Mouse (Mus musculus) limb, embryonic 14.5 days (tissue): ENCODE data around the gene Sobp. TPM values are rescaled to one million over a fixed set of nuclear protein-coding genes. Genes with fewer than 3 reads are reported as not detected.

Experiments
- ATAC-seq: fragments of 200-750 bp; cut with Nextera tagmentation; 2 replicates; pipeline ENCODE4 v1.8.0; 2017; ENCODE audit warnings: low read depth, moderate number of reproducible peaks, moderate TSS enrichment; ENCODE audit not compliant: low FRiP score
- DNase-seq: peaks from one replicate; pipeline ENCODE4 v3.0.0-alpha.2; 2015; ENCODE audit warnings: low spot score
- H3K27ac ChIP-seq: fragments of 300-500 bp; sonication (generic); replicated peaks from 2 replicates; pipeline ENCODE4 v1.5.1; 2014; ENCODE audit warnings: low read depth, mild to moderate bottlenecking, low read length, moderate library complexity, mixed read lengths
- H3K27me3 ChIP-seq: fragments of 300-500 bp; sonication (generic); 2 replicates; pipeline ENCODE4 v1.6.1; 2014; ENCODE audit warnings: low read length, mixed read lengths; ENCODE audit not compliant: control insufficient read depth, insufficient read depth
- H3K36me3 ChIP-seq: fragments of 300-500 bp; sonication (generic); 2 replicates; pipeline ENCODE4 v1.6.1; 2014; ENCODE audit warnings: mild to moderate bottlenecking, low read length, moderate library complexity, mixed read lengths; ENCODE audit not compliant: control insufficient read depth, insufficient read depth
- H3K4me1 ChIP-seq: fragments of 300-500 bp; sonication (generic); 2 replicates; pipeline ENCODE4 v1.6.1; 2014; ENCODE audit warnings: antibody characterized with exemption, low read length, mixed read lengths; ENCODE audit not compliant: control insufficient read depth, insufficient read depth
- H3K4me2 ChIP-seq: fragments of 300-500 bp; sonication (generic); replicated peaks from 2 replicates; pipeline ENCODE4 v1.6.1; 2014; ENCODE audit warnings: low read depth, mild to moderate bottlenecking, low read length, moderate library complexity; ENCODE audit not compliant: severe bottlenecking
- H3K4me3 ChIP-seq: fragments of 300-500 bp; sonication (generic); replicated peaks from 2 replicates; pipeline ENCODE4 v1.5.1; 2014; ENCODE audit warnings: low read length
- H3K9ac ChIP-seq: fragments of 300-500 bp; sonication (generic); 2 replicates; pipeline ENCODE4 v1.6.1; 2014; ENCODE audit warnings: mild to moderate bottlenecking, low read depth, low read length, moderate library complexity; ENCODE audit not compliant: severe bottlenecking
- H3K9me3 ChIP-seq: fragments of 300-500 bp; sonication (generic); 2 replicates; pipeline ENCODE4 v1.6.1; 2016; ENCODE audit warnings: low read length; ENCODE audit not compliant: control insufficient read depth
- POLR2A ChIP-seq: fragments of 200-500 bp; IDR thresholded peaks from 2 replicates; pipeline ENCODE4 v1.8.0; 2012; ENCODE audit warnings: inconsistent platforms, mild to moderate bottlenecking, moderate library complexity, borderline replicate concordance; ENCODE audit not compliant: insufficient read depth, insufficient read length; ENCODE audit errors: extremely low read depth
- WGBS: fragments of 180-500 bp; shearing (Covaris S2); extraction: QIAGEN DNeasy Blood & Tissue Kit; methylation state at CpG from one replicate; pipeline ENCODE4 v1.1.7; 2014; 5-methylcytosine and 5-hydroxymethylcytosine counted together
- polyA plus RNA-seq, 2 experiments: library from polyadenylated mRNA; depleted of rRNA in 1 of 2; stranded (reverse) in 1 of 2; unstranded in 1 of 2; fragments of >200 nt; fragmentation: Nextera tagmentation in 1 of 2; extraction: Ambion mirVana in 1 of 2; gene quantifications; 2 replicates each; pipeline versions ENCODE4 v1.2.1 to v1.2.3; 2012 to 2014

The Sobp gene
- polyA plus RNA-seq, 2 experiments = 4.9 to 6.2 TPM

- H3K27ac ChIP-seq = no peak overlapping the region
- no peak overlapping the region for H3K9ac ChIP-seq
- DNase-seq (no peak), ATAC-seq (no peak)
- H3K4me3 ChIP-seq = no peak overlapping the region
- no peak overlapping the region for H3K4me2 ChIP-seq
- H3K36me3 ChIP-seq = no peaks in the 10 kb centered on the region
- WGBS = 56% methylated on average over 15 of the region's 15 CpGs
- no peaks in the 10 kb centered on the region for H3K9me3 ChIP-seq
- no peaks in the 10 kb centered on the region for H3K4me1 ChIP-seq
- TF ChIP-seq POLR2A = no peak
- no peaks in the 10 kb centered on the region for H3K27me3 ChIP-seq
Measured at GRCm38 (mm10) chr10:42988627-42989026, 185.7 kb downstream of the Sobp start.

DNA sequence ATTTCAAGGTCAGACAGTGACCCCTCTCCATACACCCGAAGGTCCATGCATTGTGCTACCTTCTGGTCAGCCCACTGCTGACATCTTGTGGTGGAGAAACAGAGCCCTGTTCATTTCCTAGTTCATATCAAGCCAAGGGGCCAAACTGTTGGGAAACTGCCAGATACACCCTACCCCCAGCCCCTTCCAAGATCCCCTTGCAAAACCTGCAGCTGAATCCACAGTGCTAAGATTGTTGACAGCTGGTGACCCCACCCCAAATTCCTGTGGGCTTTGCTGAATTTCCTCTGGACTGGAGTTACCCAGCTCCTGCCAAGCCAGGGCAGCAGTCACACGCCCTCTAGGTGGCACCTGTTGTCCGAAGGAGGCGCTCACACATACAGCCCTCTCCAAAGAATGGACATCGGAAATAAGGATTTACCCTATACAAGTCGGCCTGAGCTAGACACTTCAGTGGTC is 186.7 kb downstream of the Sobp start:
- TF ChIP-seq POLR2A = no peak
- peak; percentile 76 for ATAC-seq
- Histone ChIP-seq H3K4me3 (no peak overlapping the region), H3K9me3 (no peaks in the 10 kb centered on the region), H3K4me1 (no peaks in the 10 kb centered on the region), H3K4me2 (no peak overlapping the region), H3K9ac (no peak overlapping the region), H3K27ac (no peak overlapping the region), H3K36me3 (no peaks in the 10 kb centered on the region), H3K27me3 (no peaks in the 10 kb centered on the region)
- WGBS = 19% methylated on average over 6 of the region's 6 CpGs
- peak; percentile 67 for DNase-seq

- H3K4me2 ChIP-seq = no peak overlapping the region
- peaks cover 6% of the 10 kb centered on the region; the same call in 1 of the 2 replicates for H3K4me1 ChIP-seq
- H3K9ac ChIP-seq = no peak overlapping the region
- no peaks in the 10 kb centered on the region for H3K27me3 ChIP-seq
- WGBS = 76% methylated on average over 4 of the region's 4 CpGs
- TF ChIP-seq POLR2A = no peak
- no peak overlapping the region for H3K4me3 ChIP-seq
- no peaks in the 10 kb centered on the region for H3K36me3 ChIP-seq
- ATAC-seq = no peak
- no peak for DNase-seq
- H3K9me3 ChIP-seq = no peaks in the 10 kb centered on the region
- H3K27ac ChIP-seq = no peak overlapping the region
Measured at GRCm38 (mm10) chr10:42984886-42985285, 189.4 kb downstream of the Sobp start.

DNA sequence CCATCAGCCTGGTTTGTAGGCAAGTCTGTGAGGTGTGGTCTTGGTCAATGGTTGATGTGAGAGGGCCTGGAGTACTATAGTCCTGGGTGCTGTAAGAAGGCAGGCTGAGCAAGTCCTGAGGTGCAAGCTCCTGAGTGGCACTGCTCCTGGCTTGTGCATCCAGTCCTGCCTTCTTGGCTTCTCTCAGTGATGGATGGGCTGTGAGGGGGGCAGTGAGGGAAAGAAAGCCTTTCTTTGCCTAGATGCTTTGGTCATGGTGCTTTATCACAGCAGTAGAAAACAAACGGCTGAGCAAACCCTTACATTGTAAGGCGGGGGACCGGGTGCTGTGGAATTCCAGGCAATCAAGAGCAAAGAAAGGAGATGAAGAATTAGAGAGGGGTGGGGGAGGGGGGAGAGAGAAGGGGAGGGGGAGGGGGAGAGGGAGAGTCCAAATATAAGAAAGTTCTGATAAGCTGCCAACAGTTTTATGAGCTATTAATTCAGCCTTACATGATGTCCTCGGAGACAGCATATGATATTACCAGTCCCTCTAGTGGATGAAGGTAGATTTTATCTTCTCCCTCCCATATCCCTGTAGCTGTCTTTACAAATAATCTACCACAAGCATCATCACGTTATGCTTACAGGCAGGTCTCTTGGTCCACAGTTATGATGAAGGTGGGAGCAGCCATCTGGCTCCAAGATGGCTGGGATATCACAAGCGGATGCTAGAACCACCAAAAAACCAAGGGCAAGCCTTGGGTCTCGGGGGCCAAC is 193.2 kb downstream of the Sobp start:
- H3K9me3 ChIP-seq = no peaks in the 10 kb centered on the region
- 64% methylated on average over 7 of the region's 7 CpGs for WGBS
- H3K4me3 ChIP-seq = no peak overlapping the region
- H3K4me1 ChIP-seq = peaks cover 6% of the 10 kb centered on the region; the same call in 1 of the 2 replicates
- H3K9ac ChIP-seq = no peak overlapping the region
- H3K36me3 ChIP-seq = no peaks in the 10 kb centered on the region
- no peak for TF ChIP-seq POLR2A
- ATAC-seq (no peak), DNase-seq (peak; percentile 38)
- no peak overlapping the region for H3K4me2 ChIP-seq
- H3K27ac ChIP-seq = no peak overlapping the region
- no peaks in the 10 kb centered on the region for H3K27me3 ChIP-seq

GRCm38 (mm10) chr10:42978346-42978745 is 196.0 kb downstream of the Sobp start:
- 60% methylated on average over 3 of the region's 3 CpGs for WGBS

More at GRCm38 (mm10) chr10:42978346-42978745, 196.0 kb downstream of the Sobp start:
- Histone ChIP-seq H3K4me2 (no peak overlapping the region), H3K4me1 (peaks cover 23% of the 10 kb centered on the region; the same call in 1 of the 2 replicates), H3K36me3 (no peaks in the 10 kb centered on the region), H3K9ac (no peak overlapping the region), H3K27me3 (no peaks in the 10 kb centered on the region), H3K27ac (no peak overlapping the region), H3K4me3 (no peak overlapping the region), H3K9me3 (no peaks in the 10 kb centered on the region)
- TF ChIP-seq POLR2A = no peak
- no peak for ATAC-seq
- no peak for DNase-seq
